Mouse (Mus musculus): ENCODE measurements around the gene Gm11127. TPM values are rescaled to one million over a fixed set of nuclear protein-coding genes. Genes with fewer than 3 reads are reported as not detected.

Gene Gm11127
- total RNA-seq, 4 experiments from 2014 or later: 4.0 to 5.5 (median 4.9) TPM

Other genes with a start within 250 kb of the Gm11127 start
- gene Ier3, start 236.7 kb downstream of the Gm11127 start, total RNA-seq (2022): 10 to 100 TPM; 31.3 to 64.3 (median 38.9) TPM
- gene Flot1, start 235.1 kb downstream of the Gm11127 start, total RNA-seq (2022): 100 to 1,000 TPM; 154 to 174 (median 157) TPM
- gene Tubb5, start 220.1 kb downstream of the Gm11127 start, total RNA-seq (2022): 10 to 100 TPM; 65.2 to 94.6 (median 72.1) TPM
- 10 to 100 TPM; 11.5 to 12.8 (median 12.0) TPM for gene Mdc1, start 216.9 kb downstream of the Gm11127 start, total RNA-seq (2022)
- 1 to 10 TPM; 1.7 to 2.9 (median 1.8) TPM for gene Nrm, start 197.1 kb downstream of the Gm11127 start, total RNA-seq (2022)
- gene Ppp1r18, start 192.8 kb downstream of the Gm11127 start, total RNA-seq (2022): 10 to 100 TPM; 10.5 to 13.5 (median 11.8) TPM
- 10 to 100 TPM; 18.7 to 20.8 (median 20.1) TPM for gene Dhx16, start 178.6 kb downstream of the Gm11127 start, total RNA-seq (2022)
- 100 to 1,000 TPM in 3 of 4 experiments, 10 to 100 TPM in 1; 85.5 to 115 (median 106) TPM for gene 2310061I04Rik, start 160.9 kb downstream of the Gm11127 start, total RNA-seq (2022)
- 1 to 10 TPM; 6.6 to 9.3 (median 8.3) TPM for gene Atat1, start 148.3 kb downstream of the Gm11127 start, total RNA-seq (2022)
- gene Mrps18b, start 142.0 kb downstream of the Gm11127 start, total RNA-seq (2022): 10 to 100 TPM; 56.1 to 73.8 (median 57.0) TPM
- 10 to 100 TPM; 22.7 to 42.3 (median 25.8) TPM for gene Ppp1r10, start 141.9 kb downstream of the Gm11127 start, total RNA-seq (2022)
- 10 to 100 TPM; 70.8 to 76.2 (median 72.2) TPM for gene Abcf1, start 88.6 kb downstream of the Gm11127 start, total RNA-seq (2022)
- gene Gnl1, start 78.5 kb downstream of the Gm11127 start, total RNA-seq (2022): 10 to 100 TPM; 32.1 to 41.0 (median 35.1) TPM
- 1 to 10 TPM; 2.0 to 4.0 (median 2.9) TPM for gene Prr3, start 78.1 kb downstream of the Gm11127 start, total RNA-seq (2022)
- gene H2-T24, start 37.8 kb downstream of the Gm11127 start, total RNA-seq (2022): 1 to 10 TPM; 6.1 to 7.4 (median 7.1) TPM
- 10 to 100 TPM; 26.8 to 28.5 (median 27.9) TPM for gene H2-T23, start 25.5 kb downstream of the Gm11127 start, total RNA-seq (2022)
- 10 to 100 TPM; 10.4 to 14.0 (median 13.0) TPM for gene H2-T22, start 15.6 kb downstream of the Gm11127 start, total RNA-seq (2022)
- not detected for gene Gm6034, start 15.4 kb downstream of the Gm11127 start, total RNA-seq (2022)
- gene Gm19684, start 63.3 kb upstream of the Gm11127 start, total RNA-seq (2022): under 1 TPM in 3 of 4 experiments, not detected in 1; 0.19 to 0.26 (median 0.25) TPM
- gene Gm7030, start 71.1 kb upstream of the Gm11127 start, total RNA-seq (2022): under 1 TPM in 2 of 4 experiments, not detected in 2; 0.34 to 0.38 TPM
- gene Gm8909, start 110.2 kb upstream of the Gm11127 start, total RNA-seq (2022): not detected
- gene H2-T3, start 131.9 kb upstream of the Gm11127 start, total RNA-seq (2022): not detected
- 10 to 100 TPM; 34.4 to 55.3 (median 45.5) TPM for gene Rpp21, start 199.7 kb upstream of the Gm11127 start, total RNA-seq (2022)
- gene Trim39, start 213.9 kb upstream of the Gm11127 start, total RNA-seq (2022): 1 to 10 TPM; 6.3 to 7.1 (median 6.9) TPM
- gene H2-M10.2, start 228.1 kb upstream of the Gm11127 start, total RNA-seq (2022): not detected

Data from heart, adult 8-10 months (tissue).